Mouse (Mus musculus): ENCODE measurements around the gene 1700034J05Rik. TPM values are rescaled to one million over a fixed set of nuclear protein-coding genes. Genes with fewer than 3 reads are reported as not detected.

1700034J05Rik gene
- total and polyA plus RNA-seq, 3 experiments = not detected

DNA sequence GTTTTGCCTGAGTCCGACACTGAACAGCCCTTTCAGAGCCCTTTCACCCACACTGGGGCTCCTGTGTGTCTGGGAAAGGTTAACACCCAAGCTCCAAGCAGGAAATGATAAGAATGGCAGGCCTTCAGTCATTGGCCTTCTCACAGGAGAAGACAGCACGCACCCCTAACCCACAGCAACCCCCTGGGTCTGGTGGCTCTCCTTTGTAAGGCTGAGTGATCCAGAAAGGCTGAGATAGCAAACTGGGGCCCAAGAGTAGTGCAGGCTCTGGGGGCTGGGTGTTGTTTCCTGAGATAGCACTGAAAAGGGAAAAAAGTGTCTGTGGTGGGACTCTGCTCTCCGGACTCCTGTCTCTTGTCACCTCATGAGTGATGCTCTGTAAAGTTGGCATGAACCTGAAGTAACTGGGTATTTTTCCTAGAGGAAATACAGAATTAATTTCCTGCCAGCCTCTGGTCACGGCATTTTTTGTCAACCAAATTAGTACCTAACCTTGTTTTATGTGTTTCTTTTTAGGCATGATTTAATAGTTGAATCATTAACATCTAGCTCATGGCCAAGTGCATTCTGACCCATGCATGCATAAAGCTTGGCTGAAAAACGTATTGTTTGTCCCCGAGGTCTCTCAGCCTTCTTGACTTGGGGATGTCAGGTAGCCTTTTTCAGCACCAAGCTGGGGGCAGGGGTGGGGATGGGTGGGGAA, 7.7 kb downstream of the 1700034J05Rik start:
- 60% methylated on average over 6 of the region's 6 CpGs for WGBS
- intact Hi-C loops (cut with DNase I) = loop anchor here (5.0 kb wide), 1 partner anchor 44 kb away; no protein-coding TSS in a partner anchor
- 0 out of 2 replicates have a peak, but pooled peaks cover 3% of the 10 kb centered on the region for H3K79me2 ChIP-seq (replicated peaks; ENCODE audit: control insufficient read depth, insufficient read depth, low read length)
- peaks cover 26% of the 10 kb centered on the region for H3K36me3 ChIP-seq (ENCODE audit: control insufficient read depth, insufficient read depth, low read length)
- H3K4me3 ChIP-seq = no peak overlapping the region
- no peaks in the 10 kb centered on the region for H3K27me3 ChIP-seq (ENCODE audit: control insufficient read depth, insufficient read depth, low read length)
- peaks cover 24% of the 10 kb centered on the region for H3K4me1 ChIP-seq (ENCODE audit: control insufficient read depth, insufficient read depth, low read length)
- TF ChIP-seq CTCF (IDR thresholded peaks at IDR 0.05) = no peak
- TF ChIP-seq POLR2A (IDR thresholded peaks at IDR 0.05; ENCODE audit: insufficient read depth, low read depth, low read length) = no peak
- TF ChIP-seq EP300 (IDR thresholded peaks at IDR 0.05; ENCODE audit: insufficient read depth, low read depth, low read length) = no peak
- no peak overlapping the region for H3K9ac ChIP-seq (ENCODE audit: low read depth, low read length)
- no peak for DNase-seq
- peak overlapping the region; percentile 57 for H3K27ac ChIP-seq

DNA sequence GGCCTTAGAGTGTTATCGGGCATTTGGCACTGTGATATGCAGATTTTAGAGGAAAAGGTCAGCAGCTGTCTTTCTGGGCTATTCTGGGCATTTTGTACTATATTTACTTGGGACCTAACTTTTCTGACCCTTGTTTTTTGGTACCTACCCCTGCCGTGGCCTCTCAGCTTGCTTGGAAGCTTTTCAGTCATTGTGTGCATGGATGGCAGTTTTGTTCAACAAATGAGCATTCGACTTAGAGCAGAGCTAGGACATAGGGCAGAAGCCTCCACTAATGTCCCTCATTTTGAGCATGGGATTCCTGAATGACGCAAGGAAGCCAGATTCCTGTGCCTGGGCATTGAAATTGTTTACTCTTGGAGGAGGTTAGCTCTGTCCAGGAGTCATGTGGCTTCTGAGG, 9.4 kb downstream of the 1700034J05Rik start:
- Histone ChIP-seq H3K4me1 (ENCODE audit: control insufficient read depth, insufficient read depth, low read length) (peaks cover 27% of the 10 kb centered on the region), H3K27me3 (ENCODE audit: control insufficient read depth, insufficient read depth, low read length) (no peaks in the 10 kb centered on the region), H3K36me3 (ENCODE audit: control insufficient read depth, insufficient read depth, low read length) (peaks cover 25% of the 10 kb centered on the region), H3K4me3 (no peak overlapping the region), H3K79me2 (replicated peaks; ENCODE audit: control insufficient read depth, insufficient read depth, low read length) (0 out of 2 replicates have a peak, but pooled peaks cover 2% of the 10 kb centered on the region), H3K27ac (peak overlapping the region; percentile 39), H3K9ac (ENCODE audit: low read depth, low read length) (peak overlapping the region; percentile 24; the same call in 1 of the 2 replicates)
- TF ChIP-seq POLR2A (IDR thresholded peaks at IDR 0.05; ENCODE audit: insufficient read depth, low read depth, low read length) = no peak
- no peak for TF ChIP-seq EP300 (IDR thresholded peaks at IDR 0.05; ENCODE audit: insufficient read depth, low read depth, low read length)
- no peak for TF ChIP-seq CTCF (IDR thresholded peaks at IDR 0.05)
- intact Hi-C loops (cut with DNase I) = loop anchor here (5.0 kb wide), 1 partner anchor 43 kb away; no protein-coding TSS in a partner anchor
- DNase-seq = no peak
- WGBS = 20% methylated on average over 4 of the region's 4 CpGs

DNA sequence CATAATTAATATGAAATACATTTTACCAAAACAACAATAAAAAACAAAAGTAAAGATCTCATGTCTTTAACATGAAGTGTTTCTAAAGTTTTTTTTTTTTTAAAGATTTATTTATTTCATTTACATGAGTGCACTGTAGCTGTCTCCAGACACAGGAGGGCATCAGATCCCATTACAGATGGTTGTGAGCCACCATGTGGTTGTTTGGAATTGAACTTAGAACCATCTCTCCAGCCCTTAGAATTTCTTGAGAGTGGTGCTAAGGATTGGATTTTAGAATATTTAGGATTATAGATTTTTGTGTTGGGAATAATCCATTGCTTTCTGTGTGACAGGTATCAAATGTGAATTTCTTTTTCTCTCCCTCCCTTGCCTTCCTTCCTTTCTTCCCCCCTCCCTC, 10.2 kb downstream of the 1700034J05Rik start:
- TF ChIP-seq EP300 (IDR thresholded peaks at IDR 0.05; ENCODE audit: insufficient read depth, low read depth, low read length) = no peak
- peak; percentile 36 for TF ChIP-seq CTCF (IDR thresholded peaks at IDR 0.05)
- Histone ChIP-seq H3K9ac (ENCODE audit: low read depth, low read length) (no peak overlapping the region), H3K4me1 (ENCODE audit: control insufficient read depth, insufficient read depth, low read length) (peaks cover 25% of the 10 kb centered on the region), H3K27me3 (ENCODE audit: control insufficient read depth, insufficient read depth, low read length) (no peaks in the 10 kb centered on the region), H3K27ac (no peak overlapping the region), H3K79me2 (replicated peaks; ENCODE audit: control insufficient read depth, insufficient read depth, low read length) (0 out of 2 replicates have a peak, but pooled peaks cover 2% of the 10 kb centered on the region), H3K4me3 (no peak overlapping the region), H3K36me3 (ENCODE audit: control insufficient read depth, insufficient read depth, low read length) (peaks cover 24% of the 10 kb centered on the region)
- intact Hi-C loops (cut with DNase I) = no loop called here
- DNase-seq = no peak

- Histone ChIP-seq H3K4me1 (ENCODE audit: control insufficient read depth, insufficient read depth, low read length) (peaks cover 21% of the 10 kb centered on the region), H3K4me3 (no peak overlapping the region), H3K79me2 (replicated peaks; ENCODE audit: control insufficient read depth, insufficient read depth, low read length) (0 out of 2 replicates have a peak, but pooled peaks cover 2% of the 10 kb centered on the region), H3K36me3 (ENCODE audit: control insufficient read depth, insufficient read depth, low read length) (peaks cover 23% of the 10 kb centered on the region), H3K9ac (ENCODE audit: low read depth, low read length) (no peak overlapping the region), H3K27me3 (ENCODE audit: control insufficient read depth, insufficient read depth, low read length) (no peaks in the 10 kb centered on the region), H3K27ac (peak overlapping the region; percentile 26)
- 42% methylated on average over 7 of the region's 7 CpGs for WGBS
- TF ChIP-seq EP300 (IDR thresholded peaks at IDR 0.05; ENCODE audit: insufficient read depth, low read depth, low read length) = no peak
- no peak for TF ChIP-seq CTCF (IDR thresholded peaks at IDR 0.05)
- no peak for DNase-seq
- intact Hi-C loops (cut with DNase I) = no loop called here
Observed at GRCm38 (mm10) chr6:146941505-146942275, 12.5 kb downstream of the 1700034J05Rik start.

DNA sequence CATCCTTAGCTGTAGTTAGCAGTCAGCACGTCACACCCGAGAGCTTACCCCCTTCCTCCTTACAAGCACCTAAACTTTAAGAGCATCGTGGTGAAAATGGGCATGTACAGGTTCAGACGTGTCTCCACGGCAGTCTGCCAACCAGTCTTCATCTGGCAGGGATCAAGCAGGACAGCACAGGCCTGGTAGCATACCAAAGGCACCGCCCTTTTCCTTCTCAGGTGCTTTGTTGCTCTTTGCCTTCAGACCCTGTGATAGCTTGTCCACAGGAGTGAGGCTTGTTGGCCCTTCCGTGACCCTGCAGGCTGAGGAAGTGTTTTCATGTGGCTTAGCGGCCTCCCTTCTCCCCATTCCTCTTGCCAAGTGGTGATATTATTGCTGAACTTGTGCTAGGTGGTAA, 15.2 kb downstream of the 1700034J05Rik start:
- H3K9ac ChIP-seq (ENCODE audit: low read depth, low read length) = no peak overlapping the region
- intact Hi-C loops (cut with DNase I) = no loop called here
- H3K4me1 ChIP-seq (ENCODE audit: control insufficient read depth, insufficient read depth, low read length) = peaks cover 12% of the 10 kb centered on the region
- H3K27ac ChIP-seq = no peak overlapping the region
- H3K4me3 ChIP-seq = no peak overlapping the region
- TF ChIP-seq CTCF (IDR thresholded peaks at IDR 0.05) (no peak), POLR2A (IDR thresholded peaks at IDR 0.05; ENCODE audit: insufficient read depth, low read depth, low read length) (no peak), EP300 (IDR thresholded peaks at IDR 0.05; ENCODE audit: insufficient read depth, low read depth, low read length) (no peak)
- H3K79me2 ChIP-seq (replicated peaks; ENCODE audit: control insufficient read depth, insufficient read depth, low read length) = 0 out of 2 replicates have a peak, but pooled peaks cover 2% of the 10 kb centered on the region
- no peaks in the 10 kb centered on the region for H3K27me3 ChIP-seq (ENCODE audit: control insufficient read depth, insufficient read depth, low read length)
- H3K36me3 ChIP-seq (ENCODE audit: control insufficient read depth, insufficient read depth, low read length) = peaks cover 6% of the 10 kb centered on the region
- no peak for DNase-seq
- 80% methylated on average over 8 of the region's 8 CpGs for WGBS

GRCm38 (mm10) chr6:146935957-146936356, 18.3 kb downstream of the 1700034J05Rik start:
- no peaks in the 10 kb centered on the region for H3K27me3 ChIP-seq (ENCODE audit: control insufficient read depth, insufficient read depth, low read length)
- DNase-seq = peak in 1 of 2 experiments; percentile 48
- no peak overlapping the region for H3K9ac ChIP-seq (ENCODE audit: low read depth, low read length)
- H3K27ac ChIP-seq = no peak overlapping the region; the same call in 1 of the 2 replicates
- H3K4me1 ChIP-seq (ENCODE audit: control insufficient read depth, insufficient read depth, low read length) = peaks cover 10% of the 10 kb centered on the region
- peaks cover 6% of the 10 kb centered on the region for H3K36me3 ChIP-seq (ENCODE audit: control insufficient read depth, insufficient read depth, low read length)
- WGBS = 63% methylated on average over 6 of the region's 6 CpGs
- H3K79me2 ChIP-seq (replicated peaks; ENCODE audit: control insufficient read depth, insufficient read depth, low read length) = 0 out of 2 replicates have a peak, but pooled peaks cover 2% of the 10 kb centered on the region
- TF ChIP-seq EP300 (IDR thresholded peaks at IDR 0.05; ENCODE audit: insufficient read depth, low read depth, low read length) = no peak
- no peak for TF ChIP-seq CTCF (IDR thresholded peaks at IDR 0.05)
- TF ChIP-seq POLR2A (IDR thresholded peaks at IDR 0.05; ENCODE audit: insufficient read depth, low read depth, low read length) = no peak
- H3K4me3 ChIP-seq = no peak overlapping the region
- intact Hi-C loops (cut with DNase I) = no loop called here

Measured in heart, adult 2 months (tissue).